Mouse (Mus musculus) brain, embryonic 14.5 days (tissue): ENCODE measurements around the gene Zfp354a.
"Not testable (repeated sequence)": the region's sequence is repeated elsewhere in the genome, so short reads cannot be mapped to it uniquely, and the experiment has no call there.

ENCODE experiments used
- CTCF ChIP-seq: fragments of 200-500 bp; IDR thresholded peaks from 2 replicates; pipeline ENCODE4 v1.5.1; 2012; ENCODE audit warnings: inconsistent platforms, mild to moderate bottlenecking, moderate library complexity, borderline replicate concordance; ENCODE audit not compliant: insufficient read depth, insufficient read length; ENCODE audit errors: extremely low read depth
- POLR2A ChIP-seq: fragments of 200-500 bp; IDR thresholded peaks from 2 replicates; pipeline ENCODE4 v1.6.1; 2012; ENCODE audit warnings: mild to moderate bottlenecking, inconsistent platforms, borderline replicate concordance; ENCODE audit not compliant: poor library complexity, insufficient read depth, insufficient read length, severe bottlenecking; ENCODE audit errors: extremely low read depth

DNA sequence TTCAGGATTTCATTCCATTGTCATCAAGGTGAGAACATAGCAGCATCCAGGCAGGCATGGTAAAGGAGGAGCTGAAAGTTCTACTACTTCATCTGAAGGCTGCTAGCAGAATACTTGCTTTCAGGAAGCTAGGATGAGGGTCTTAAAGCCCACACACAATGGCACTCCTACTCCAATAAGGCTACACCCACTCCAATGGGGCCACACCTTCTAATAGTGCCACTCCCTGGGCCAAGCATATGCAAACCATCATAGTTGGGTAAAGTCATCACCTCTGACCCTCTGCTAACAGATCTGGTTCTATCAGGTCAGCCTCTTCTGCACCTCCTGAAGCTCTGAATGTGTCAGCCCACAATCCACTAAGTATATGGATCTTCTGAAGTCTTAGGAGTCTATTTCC lies 24.9 kb upstream of the Zfp354a start:
- TF ChIP-seq CTCF, POLR2A: not testable (repeated sequence)
